Mouse (Mus musculus) cerebellum, adult 11-12 months (tissue): Measurements from ENCODE around the gene Mbtps2.

ENCODE experiments used
- DNase-seq: peaks from one replicate; pipeline ENCODE4 v3.0.0; 2022

Mbtps2 gene

DNA sequence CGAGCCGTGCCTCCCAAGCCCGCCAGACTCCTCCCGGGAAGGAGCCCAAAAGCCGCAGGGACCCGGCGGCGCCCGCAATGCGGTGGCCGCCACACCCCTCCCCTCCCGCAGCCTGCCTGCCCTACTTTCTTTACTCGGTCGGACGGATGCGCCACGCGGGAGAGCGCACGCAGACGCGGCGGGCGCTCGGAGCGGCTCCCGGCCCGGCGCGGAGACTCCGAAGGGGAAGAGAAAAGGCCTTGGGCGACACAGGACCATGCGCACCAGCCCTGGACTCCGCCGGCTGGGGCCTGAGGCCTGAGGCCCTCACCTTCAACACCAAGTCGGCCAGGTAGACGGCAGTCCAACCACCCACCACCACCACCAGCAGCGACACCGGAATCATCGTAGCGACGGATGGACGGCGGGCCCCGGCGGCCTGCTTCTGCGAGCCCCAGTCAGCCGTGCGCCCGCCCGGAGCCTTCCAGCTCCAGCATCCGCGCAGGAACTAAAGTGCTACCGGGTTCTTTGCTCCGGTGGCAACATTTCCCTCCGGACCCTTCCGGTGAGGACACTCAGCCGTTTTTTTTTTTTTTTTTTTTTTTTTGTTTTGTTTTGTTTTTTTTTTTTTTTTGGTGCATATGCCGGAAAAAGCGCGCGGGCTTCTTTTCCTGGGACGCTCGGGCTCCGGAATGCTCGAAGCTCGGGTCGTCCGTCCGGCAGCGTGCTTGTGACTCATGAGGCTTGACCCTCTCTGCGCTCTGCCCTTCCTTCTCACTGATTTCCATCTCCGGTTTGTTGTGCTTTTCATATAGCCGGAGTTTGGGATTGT lies at the start of gene Mbtps2:
Gene Mbtps2 (minus strand): TSS at position 530 of the 811 bp plus-strand sequence.
- peak; percentile 78 for DNase-seq

DNA sequence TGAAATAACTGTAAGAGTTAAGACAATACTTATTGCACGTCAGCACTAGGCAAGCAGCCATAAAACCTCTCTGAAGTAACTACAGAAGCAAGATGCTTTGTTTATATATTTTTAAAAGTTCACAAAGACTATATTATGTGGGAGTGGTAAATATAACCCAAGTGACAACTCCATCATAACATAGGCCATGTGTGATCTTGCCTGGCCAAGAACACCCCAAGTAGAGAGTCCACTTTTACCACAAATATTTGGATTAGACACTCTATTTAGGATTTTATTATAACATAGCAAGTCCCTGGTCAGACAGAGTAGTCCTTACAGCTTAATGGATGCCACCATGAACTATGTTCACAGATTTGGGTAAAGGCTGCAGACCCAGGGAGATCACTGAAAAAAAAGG lies 47.9 kb upstream of the Mbtps2 start:
- DNase-seq: no peak

GRCm38 (mm10) chrX:157644700-157645099 lies 46.2 kb upstream of the Mbtps2 start:
- no peak for DNase-seq

GRCm38 (mm10) chrX:157644300-157644699 lies 45.8 kb upstream of the Mbtps2 start:
- DNase-seq: peak; percentile 29

- no peak for DNase-seq
Observed at GRCm38 (mm10) chrX:157642856-157643255, 44.3 kb upstream of the Mbtps2 start.

DNA sequence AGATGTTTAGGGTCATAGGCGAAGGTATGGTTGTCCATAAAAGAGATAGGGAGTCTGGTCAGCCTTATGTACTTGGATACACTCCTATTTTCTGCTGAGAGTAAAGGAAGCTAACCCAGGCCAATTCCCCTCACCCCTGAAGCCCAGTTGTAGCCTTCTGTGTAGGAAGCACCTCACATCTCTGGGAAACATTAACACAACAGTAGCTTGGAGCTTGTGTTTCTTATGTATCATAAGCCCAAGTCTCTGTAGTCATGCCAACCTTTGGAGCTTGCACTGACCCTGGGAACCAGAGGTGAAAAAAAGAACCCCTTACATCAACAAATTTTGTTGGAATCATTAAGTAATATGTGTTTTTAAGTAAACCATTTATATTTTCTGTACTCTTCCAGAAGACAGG lies 38.7 kb upstream of the Mbtps2 start:
- DNase-seq: no peak

DNA sequence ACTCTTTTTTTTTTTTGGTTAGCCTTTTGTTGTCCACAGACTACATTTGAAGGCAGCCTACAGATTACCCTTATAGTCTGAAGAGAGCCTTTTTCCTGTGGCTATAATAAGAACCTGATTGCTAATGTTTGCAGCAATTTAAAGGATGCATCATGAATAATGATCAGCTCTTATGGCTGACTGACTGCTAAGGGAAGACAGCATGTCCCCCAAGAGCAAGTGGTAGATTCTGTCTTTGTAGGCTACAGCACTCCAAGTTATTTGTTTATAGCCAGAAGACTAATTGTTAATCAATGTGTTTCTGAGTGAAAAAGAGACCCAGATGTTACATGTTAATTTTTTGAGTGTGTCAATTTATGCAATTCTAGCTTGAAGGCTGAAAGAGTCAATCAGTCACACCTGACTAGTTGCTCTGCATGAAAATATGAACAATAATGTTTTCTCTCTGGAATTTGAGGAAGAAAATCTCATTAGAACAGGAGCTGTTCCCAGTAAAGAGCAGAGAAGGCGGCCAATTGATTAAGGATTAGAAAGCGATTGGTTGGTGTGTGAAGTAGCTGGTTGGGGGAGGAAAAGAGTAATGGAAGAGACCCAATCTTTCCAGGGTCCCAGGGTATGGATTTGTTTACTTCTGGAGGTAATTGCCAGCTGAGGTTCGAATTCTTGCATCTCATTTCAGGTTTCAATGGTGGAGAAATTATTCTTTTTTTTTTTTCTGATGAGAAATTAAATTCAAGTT lies 35.3 kb upstream of the Mbtps2 start:
- DNase-seq: no peak

DNA sequence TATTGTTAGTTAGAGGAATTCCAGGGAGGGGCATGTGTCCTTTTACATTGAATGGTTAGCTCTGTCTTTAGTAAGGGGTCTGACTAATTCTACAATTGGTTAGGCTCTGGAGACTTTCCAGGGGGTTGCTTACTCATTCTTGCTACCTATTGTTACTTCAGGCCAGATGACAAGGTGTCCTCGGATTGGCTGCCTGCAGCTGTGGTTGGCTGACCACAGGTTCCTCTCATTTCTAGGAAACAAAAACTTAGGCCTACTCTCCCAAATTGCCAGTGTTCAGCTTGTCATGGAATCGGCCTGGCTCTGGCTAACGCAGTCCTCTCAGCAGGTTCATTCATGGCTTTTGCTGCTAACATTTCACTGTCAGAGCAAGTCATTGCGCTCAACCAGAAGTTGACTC lies 31.8 kb upstream of the Mbtps2 start:
- no peak for DNase-seq

- no peak for DNase-seq
Observed at GRCm38 (mm10) chrX:157612894-157613293, 14.4 kb upstream of the Mbtps2 start.

DNA sequence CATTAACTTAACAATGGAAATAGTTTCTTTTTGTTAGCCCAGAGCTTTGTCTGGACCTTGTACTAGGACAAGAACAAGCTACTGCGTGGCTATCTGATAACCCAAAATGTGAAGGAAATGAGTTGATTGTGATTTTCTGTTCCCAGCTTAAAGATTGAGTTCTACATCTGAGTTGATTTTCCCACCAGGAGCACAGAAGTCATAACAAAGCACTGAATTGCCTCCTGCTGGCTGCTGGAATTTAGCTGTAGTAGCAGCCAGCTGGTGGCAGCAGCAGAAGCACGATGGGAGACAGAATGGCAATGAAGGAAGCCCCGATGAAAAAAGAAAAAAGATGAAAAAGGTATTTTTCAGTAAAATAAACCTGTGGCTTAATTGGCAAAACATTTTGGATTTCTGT lies 2.9 kb upstream of the Mbtps2 start:
- peak; percentile 48 for DNase-seq

GRCm38 (mm10) chrX:157597585-157598185 lies 830 bp downstream of the Mbtps2 start:
- DNase-seq: no peak

- no peak for DNase-seq
Observed at GRCm38 (mm10) chrX:157596802-157597201, 1.7 kb downstream of the Mbtps2 start.

DNA sequence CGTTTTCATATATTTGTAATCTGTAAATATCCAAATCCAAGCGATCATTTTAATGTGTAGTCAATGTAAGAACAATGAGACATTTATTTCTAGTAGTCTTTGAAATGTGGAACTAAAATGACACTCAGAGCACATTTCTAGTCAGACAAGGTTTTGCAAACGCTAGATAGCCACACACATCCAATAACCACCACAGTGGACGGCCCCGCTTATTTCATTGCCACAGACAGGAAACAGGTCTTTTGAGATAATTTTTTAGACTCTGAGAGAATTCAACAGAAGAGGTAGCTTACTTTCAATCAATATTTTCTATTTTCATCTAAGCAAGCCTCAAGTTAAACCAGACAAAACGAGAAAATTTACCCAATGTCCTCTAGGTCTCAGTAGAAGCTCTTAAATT lies 2.6 kb downstream of the Mbtps2 start:
- DNase-seq: no peak

GRCm38 (mm10) chrX:157594606-157595005 lies 3.9 kb downstream of the Mbtps2 start:
- no peak for DNase-seq

DNA sequence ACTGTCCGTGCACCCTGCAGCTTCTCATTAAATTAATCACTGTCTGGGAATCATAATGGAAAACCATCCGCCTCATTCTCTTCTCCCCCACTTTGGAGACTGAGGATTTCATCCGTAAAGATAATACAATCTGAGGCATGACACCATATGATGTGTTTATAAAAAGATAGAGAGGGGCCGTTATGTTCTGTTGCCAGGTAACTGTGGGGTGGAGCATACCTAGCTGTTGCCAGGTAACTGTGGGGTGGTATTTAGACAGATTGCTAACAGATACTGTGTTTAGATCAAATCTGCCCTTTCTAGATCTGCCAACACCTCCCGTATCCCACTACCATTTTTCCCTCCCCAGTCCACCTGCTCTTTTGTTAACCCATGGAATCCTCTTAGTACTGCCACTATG lies 11.5 kb downstream of the Mbtps2 start:
- DNase-seq: peak; percentile 36

DNA sequence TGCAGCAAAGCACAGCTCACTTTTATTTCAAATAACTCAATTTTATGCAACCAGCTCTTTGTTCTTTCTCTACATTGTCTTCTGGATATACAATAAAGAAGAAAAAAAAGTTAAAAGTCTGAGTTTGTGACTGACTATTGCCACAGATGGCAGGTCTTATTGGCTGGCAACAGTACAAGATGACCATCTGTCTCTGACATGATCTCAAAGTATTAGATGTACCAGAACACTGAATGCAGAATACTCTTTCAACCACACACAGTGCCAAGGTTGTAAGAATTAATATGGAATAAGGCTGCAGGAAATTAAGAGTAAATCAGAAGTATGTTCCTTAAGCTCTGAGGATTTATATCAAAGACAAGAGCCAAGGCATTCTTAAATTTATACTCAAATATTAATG lies 12.1 kb downstream of the Mbtps2 start:
- peak; percentile 62 for DNase-seq

- DNase-seq: no peak
Observed at GRCm38 (mm10) chrX:157579108-157579614, 19.4 kb downstream of the Mbtps2 start.

DNA sequence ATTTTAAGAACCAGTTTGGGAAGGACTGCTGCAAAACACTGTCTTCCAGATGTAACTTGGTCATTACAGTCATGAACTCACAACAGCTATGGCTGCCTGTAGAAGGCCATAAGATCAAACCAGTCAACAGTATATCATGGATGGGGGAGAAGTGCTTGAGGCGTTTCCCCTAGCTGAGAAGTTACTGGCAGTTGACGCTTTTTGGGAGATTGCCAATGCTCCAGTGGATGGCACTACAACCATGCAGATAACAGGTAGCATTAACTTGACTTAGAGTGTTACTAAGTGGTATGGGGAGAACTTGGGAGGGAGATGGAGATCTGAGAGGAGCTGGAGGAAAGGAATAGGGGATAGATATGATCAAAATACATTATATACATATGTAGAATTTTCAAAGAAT lies 23.8 kb downstream of the Mbtps2 start:
- DNase-seq: no peak

GRCm38 (mm10) chrX:157568840-157569239 lies 29.7 kb downstream of the Mbtps2 start, which contains the start of gene Yy2:
TSS of gene Yy2 (minus strand) at chrX:157568985.
- no peak for DNase-seq

DNA sequence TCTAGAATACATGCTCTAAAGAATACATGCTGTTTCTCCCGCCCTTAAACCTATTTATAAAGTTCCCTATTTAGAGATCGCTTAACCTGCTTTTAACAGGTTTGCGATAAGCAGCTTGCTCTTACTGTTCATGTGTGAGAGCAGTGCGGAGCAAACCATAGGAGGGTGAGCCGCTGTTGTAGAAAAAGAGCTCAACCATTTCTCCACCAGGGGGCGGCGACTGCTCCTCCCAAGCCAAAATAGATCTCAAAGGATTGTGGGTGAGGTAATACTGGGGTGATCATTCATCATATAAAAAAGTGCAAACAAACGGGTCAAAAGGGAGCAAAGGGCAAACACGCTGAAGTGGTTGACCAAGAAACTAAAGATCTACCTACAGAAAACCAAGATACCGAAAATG lies 34.7 kb downstream of the Mbtps2 start:
- DNase-seq: no peak

GRCm38 (mm10) chrX:157547082-157547481 lies 51.4 kb downstream of the Mbtps2 start:
- no peak for DNase-seq

GRCm38 (mm10) chrX:157506400-157506799 lies 92.1 kb downstream of the Mbtps2 start:
- no peak for DNase-seq

DNA sequence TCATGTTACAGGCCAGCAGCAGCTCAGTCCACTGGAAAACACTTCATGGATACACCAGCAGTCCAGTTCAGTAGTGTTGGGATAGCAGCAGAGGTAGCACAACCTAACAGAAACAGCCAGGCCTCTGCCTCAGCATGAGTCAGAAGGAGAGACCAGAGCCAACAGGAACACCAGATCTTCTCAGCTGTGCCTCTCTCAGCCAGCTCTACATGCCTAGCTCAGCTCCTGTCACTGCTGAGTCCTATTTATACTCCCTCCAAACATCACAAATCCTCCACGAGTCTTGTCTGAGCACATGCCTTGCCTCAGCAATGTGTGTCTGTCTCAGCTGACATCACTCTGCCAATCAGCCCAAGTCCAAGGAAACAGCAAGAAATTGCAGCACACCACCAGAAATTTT lies 94.0 kb downstream of the Mbtps2 start:
- no peak for DNase-seq

GRCm38 (mm10) chrX:157501871-157502270 lies 96.6 kb downstream of the Mbtps2 start:
- DNase-seq: no peak
